Mouse (Mus musculus) adrenal gland, postnatal 4 days (tissue): ENCODE data around the gene Borcs6. TPM values are rescaled to one million over a fixed set of nuclear protein-coding genes. Genes with fewer than 3 reads are reported as not detected.
"Not testable (repeated sequence)": the region's sequence is repeated elsewhere in the genome, so short reads cannot be mapped to it uniquely, and the experiment has no call there.

Experiments used
- DNase-seq, 2 experiments: peaks; one replicate each; pipeline ENCODE4 v3.0.0; 2021 to 2022; ENCODE audit warnings: low spot score in 2 of 2, mixed read lengths in 2 of 2
- long read RNA-seq, 2 experiments: library from polyadenylated mRNA; stranded (forward); transcript quantifications; one replicate each; pipeline ENCODE4 v2.0.0; 2021
- total RNA-seq, 2 experiments: library from RNA; stranded (reverse); gene quantifications; 2 replicates each; pipeline ENCODE4 v1.2.3; 2021

Gene Borcs6
- 10 to 100 TPM; 24.3 to 26.0 TPM for total RNA-seq
- long read RNA-seq, experiment 1, transcript Borcs6-201 (1 exons, 1,862 nt) = major isoform, 34 of 34 reads
- long read RNA-seq, experiment 1, partial matches to known transcripts = 0 of 34 reads
- long read RNA-seq, experiment 1, other reads (novel, unspliced or antisense) = 0 of 34 reads
- long read RNA-seq, experiment 2, transcript Borcs6-201 (1 exons, 1,862 nt) = major isoform, 44 of 44 reads
- long read RNA-seq, experiment 2, partial matches to known transcripts = 0 of 44 reads
- long read RNA-seq, experiment 2, other reads (novel, unspliced or antisense) = 0 of 44 reads

GRCm38 (mm10) chr11:69059357-69059974 is at the start of gene Borcs6:
Gene Borcs6, plus strand, starts transcription at chr11:69059717.
- peak; percentile 82 to 87 for DNase-seq

- no peak for DNase-seq
Measured at GRCm38 (mm10) chr11:69010400-69011323, 48.9 kb upstream of the Borcs6 start.

- not testable (repeated sequence) for DNase-seq
Measured at GRCm38 (mm10) chr11:69011445-69011844, 48.1 kb upstream of the Borcs6 start.

- DNase-seq = peak; percentile 32 to 72
Measured at GRCm38 (mm10) chr11:69012071-69012601, 47.4 kb upstream of the Borcs6 start.

GRCm38 (mm10) chr11:69015644-69016441 is 43.7 kb upstream of the Borcs6 start, which contains the start of gene Ctc1:
Gene Ctc1, plus strand, starts transcription at chr11:69015911.
- peak; percentile 68 to 82 for DNase-seq

- no peak for DNase-seq
Measured at GRCm38 (mm10) chr11:69016755-69017154, 42.8 kb upstream of the Borcs6 start.

GRCm38 (mm10) chr11:69020691-69021090 is 38.8 kb upstream of the Borcs6 start:
- no peak for DNase-seq

- no peak for DNase-seq
Measured at GRCm38 (mm10) chr11:69026562-69026961, 33.0 kb upstream of the Borcs6 start.

GRCm38 (mm10) chr11:69028805-69029204 is 30.7 kb upstream of the Borcs6 start:
- no peak for DNase-seq

- no peak for DNase-seq
Measured at GRCm38 (mm10) chr11:69033552-69033951, 26.0 kb upstream of the Borcs6 start.

GRCm38 (mm10) chr11:69034585-69034984 is 24.9 kb upstream of the Borcs6 start:
- DNase-seq = no peak

- DNase-seq = no peak
Measured at GRCm38 (mm10) chr11:69035411-69035810, 24.1 kb upstream of the Borcs6 start.

GRCm38 (mm10) chr11:69035849-69036248 is 23.7 kb upstream of the Borcs6 start:
- peak; percentile 52 to 72 for DNase-seq

GRCm38 (mm10) chr11:69036486-69037230 is 22.9 kb upstream of the Borcs6 start:
- DNase-seq = peak; percentile 47 to 57

GRCm38 (mm10) chr11:69037231-69038061 is 22.1 kb upstream of the Borcs6 start:
- peak; percentile 22 to 54 for DNase-seq

GRCm38 (mm10) chr11:69038173-69038572 is 21.3 kb upstream of the Borcs6 start:
- no peak for DNase-seq

- DNase-seq = peak in 1 of 2 experiments; percentile 78
Measured at GRCm38 (mm10) chr11:69045531-69046394, 13.8 kb upstream of the Borcs6 start, which contains the start of gene Aurkb. Gene Aurkb, plus strand, starts transcription at chr11:69045647.

- DNase-seq = no peak
Measured at GRCm38 (mm10) chr11:69046395-69046774, 13.1 kb upstream of the Borcs6 start.
